Mouse (Mus musculus): ENCODE results near the gene Rnf144a. TPM values are rescaled to one million over a fixed set of nuclear protein-coding genes. Genes with fewer than 3 reads are reported as not detected.

The Rnf144a gene
- total and polyA plus RNA-seq, 2 experiments from 2014 or later: 6.8 to 9.4 TPM

DNA sequence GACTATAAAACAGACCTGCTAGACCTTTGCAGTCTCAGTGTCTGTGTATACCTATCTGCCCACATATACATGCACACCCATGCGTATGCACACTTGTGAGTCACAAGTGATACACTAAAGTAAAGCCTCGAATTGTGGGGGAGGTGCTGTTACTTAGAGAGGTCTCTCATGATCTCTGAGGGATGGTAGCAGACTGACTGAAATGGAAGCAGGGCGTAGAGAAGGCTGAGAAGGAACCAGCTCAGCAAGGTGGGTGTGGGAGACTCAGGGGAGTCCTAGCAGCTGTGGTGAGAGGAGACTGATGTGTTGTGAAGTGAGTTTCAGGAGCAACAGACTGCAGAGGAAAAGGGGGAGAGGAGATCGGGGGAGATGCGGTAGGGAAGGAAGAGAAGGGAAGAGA is 21.8 kb downstream of the Rnf144a start:
- Histone ChIP-seq H3K36me3 (replicated peaks; ENCODE audit: control insufficient read depth, insufficient read depth, low read length) (peaks cover 3% of the 10 kb centered on the region; the same call in 1 of the 2 replicates), H3K9me3 (replicated peaks; ENCODE audit: control insufficient read depth, low read length) (no peaks in the 10 kb centered on the region), H3K27me3 (ENCODE audit: control insufficient read depth, insufficient read depth, low read length) (no peaks in the 10 kb centered on the region), H3K27ac (ENCODE audit: low read depth) (no peak overlapping the region), H3K9ac (replicated peaks; ENCODE audit: low read depth, low read length) (no peak overlapping the region), H3K4me1 (ENCODE audit: control insufficient read depth, insufficient read depth) (no peaks in the 10 kb centered on the region), H3K4me3 (ENCODE audit: low read depth, low read length) (no peak overlapping the region), H3K4me2 (ENCODE audit: low read depth, low read length) (no peak overlapping the region)
- 79% methylated on average over 5 of the region's 5 CpGs for WGBS
- DNase-seq (ENCODE audit: low spot score) (no peak), ATAC-seq (ENCODE audit: insufficient read depth, low read depth) (no peak)
- TF ChIP-seq CTCF (IDR thresholded peaks at IDR 0.05; ENCODE audit: low read depth) (no peak), EP300 (IDR thresholded peaks at IDR 0.05; ENCODE audit: low read depth) (no peak)

DNA sequence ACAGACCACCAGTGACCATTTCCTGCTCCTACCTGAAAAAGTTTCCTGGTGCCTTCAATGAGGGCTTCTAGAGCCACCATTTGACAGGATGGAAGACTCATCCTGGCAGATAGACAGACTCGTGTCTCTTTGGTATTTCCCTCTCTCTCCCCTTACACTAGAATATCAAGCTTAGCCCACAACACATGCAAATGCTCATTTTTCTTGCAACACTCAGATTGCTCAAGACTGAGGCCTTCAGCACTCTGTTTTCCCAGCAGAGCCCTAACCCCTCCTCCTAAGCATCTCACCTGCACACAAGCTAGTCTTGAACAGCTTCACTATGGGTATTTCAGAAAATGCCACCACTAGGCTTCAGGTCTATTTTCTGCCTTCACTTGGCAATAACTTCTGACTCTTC is 23.9 kb downstream of the Rnf144a start:
- WGBS: 48% methylated on average over 1 of the region's 1 CpGs

DNA sequence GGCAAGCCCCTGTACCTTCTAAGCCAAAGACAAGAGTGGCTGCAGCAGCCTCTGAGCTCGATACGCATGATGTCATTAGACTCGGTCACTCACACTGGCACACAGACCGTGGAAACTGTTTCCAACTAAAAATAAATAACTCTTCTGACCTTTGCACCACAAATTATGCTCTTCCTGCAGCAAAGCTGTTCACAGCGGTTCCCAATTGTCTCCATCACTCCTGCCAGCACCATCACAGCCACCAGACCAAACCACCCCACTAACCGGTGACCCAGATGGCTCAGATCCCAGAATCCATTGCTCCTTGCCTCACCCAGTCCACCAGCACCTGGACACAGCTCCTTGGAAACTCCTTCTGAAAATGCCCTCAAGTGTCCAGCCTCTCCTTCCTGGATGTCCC is 27.5 kb downstream of the Rnf144a start:
- Histone ChIP-seq H3K4me1 (ENCODE audit: control insufficient read depth, insufficient read depth) (no peaks in the 10 kb centered on the region), H3K9me3 (replicated peaks; ENCODE audit: control insufficient read depth, low read length) (no peaks in the 10 kb centered on the region), H3K9ac (replicated peaks; ENCODE audit: low read depth, low read length) (no peak overlapping the region), H3K4me3 (ENCODE audit: low read depth, low read length) (no peak overlapping the region), H3K36me3 (replicated peaks; ENCODE audit: control insufficient read depth, insufficient read depth, low read length) (peaks cover 7% of the 10 kb centered on the region; the same call in 1 of the 2 replicates), H3K4me2 (ENCODE audit: low read depth, low read length) (no peak overlapping the region), H3K27me3 (ENCODE audit: control insufficient read depth, insufficient read depth, low read length) (no peaks in the 10 kb centered on the region), H3K27ac (ENCODE audit: low read depth) (no peak overlapping the region)
- DNase-seq (ENCODE audit: low spot score) (no peak), ATAC-seq (ENCODE audit: insufficient read depth, low read depth) (no peak)
- WGBS: 52% methylated on average over 6 of the region's 6 CpGs
- no peak for TF ChIP-seq CTCF (IDR thresholded peaks at IDR 0.05; ENCODE audit: low read depth)
- TF ChIP-seq EP300 (IDR thresholded peaks at IDR 0.05; ENCODE audit: low read depth): no peak

More for the DNA sequence above, 23.9 kb downstream of the Rnf144a start:
- Histone ChIP-seq H3K9ac (replicated peaks; ENCODE audit: low read depth, low read length) (no peak overlapping the region), H3K27ac (ENCODE audit: low read depth) (no peak overlapping the region), H3K27me3 (ENCODE audit: control insufficient read depth, insufficient read depth, low read length) (no peaks in the 10 kb centered on the region), H3K36me3 (replicated peaks; ENCODE audit: control insufficient read depth, insufficient read depth, low read length) (peaks cover 7% of the 10 kb centered on the region; the same call in 1 of the 2 replicates), H3K4me1 (ENCODE audit: control insufficient read depth, insufficient read depth) (no peaks in the 10 kb centered on the region), H3K4me3 (ENCODE audit: low read depth, low read length) (no peak overlapping the region), H3K4me2 (ENCODE audit: low read depth, low read length) (no peak overlapping the region), H3K9me3 (replicated peaks; ENCODE audit: control insufficient read depth, low read length) (no peaks in the 10 kb centered on the region)
- no peak for DNase-seq (ENCODE audit: low spot score)
- TF ChIP-seq EP300 (IDR thresholded peaks at IDR 0.05; ENCODE audit: low read depth) (no peak), CTCF (IDR thresholded peaks at IDR 0.05; ENCODE audit: low read depth) (no peak)
- no peak for ATAC-seq (ENCODE audit: insufficient read depth, low read depth)

DNA sequence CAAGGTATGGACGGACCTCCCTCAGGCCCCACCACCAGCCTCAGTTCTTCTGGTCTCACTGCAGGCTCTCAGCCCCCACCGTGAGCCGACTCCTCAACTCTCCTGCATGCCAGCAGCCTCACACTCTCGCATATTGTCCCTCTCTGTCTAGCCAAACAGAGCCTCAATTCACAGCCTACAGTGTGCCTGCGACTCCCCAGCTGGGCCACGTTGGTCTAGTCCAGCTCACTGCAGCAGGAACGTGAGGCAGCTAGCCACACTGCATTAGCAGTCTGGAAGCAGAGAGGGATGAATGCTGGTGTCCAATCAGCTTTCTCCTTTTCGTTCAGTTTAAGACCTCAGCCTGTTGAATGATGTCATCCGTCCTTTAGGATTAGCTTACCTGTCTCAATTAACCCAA is 28.1 kb downstream of the Rnf144a start:
- no peak for ATAC-seq (ENCODE audit: insufficient read depth, low read depth)
- H3K4me3 ChIP-seq (ENCODE audit: low read depth, low read length): no peak overlapping the region
- no peak for DNase-seq (ENCODE audit: low spot score)
- 71% methylated on average over 9 of the region's 9 CpGs for WGBS
- peaks cover 7% of the 10 kb centered on the region; the same call in 1 of the 2 replicates for H3K36me3 ChIP-seq (replicated peaks; ENCODE audit: control insufficient read depth, insufficient read depth, low read length)
- no peaks in the 10 kb centered on the region for H3K9me3 ChIP-seq (replicated peaks; ENCODE audit: control insufficient read depth, low read length)
- TF ChIP-seq CTCF (IDR thresholded peaks at IDR 0.05; ENCODE audit: low read depth) (no peak), EP300 (IDR thresholded peaks at IDR 0.05; ENCODE audit: low read depth) (no peak)
- no peak overlapping the region for H3K9ac ChIP-seq (replicated peaks; ENCODE audit: low read depth, low read length)
- H3K27me3 ChIP-seq (ENCODE audit: control insufficient read depth, insufficient read depth, low read length): no peaks in the 10 kb centered on the region
- no peak overlapping the region for H3K27ac ChIP-seq (ENCODE audit: low read depth)
- no peaks in the 10 kb centered on the region for H3K4me1 ChIP-seq (ENCODE audit: control insufficient read depth, insufficient read depth)
- H3K4me2 ChIP-seq (ENCODE audit: low read depth, low read length): no peak overlapping the region

DNA sequence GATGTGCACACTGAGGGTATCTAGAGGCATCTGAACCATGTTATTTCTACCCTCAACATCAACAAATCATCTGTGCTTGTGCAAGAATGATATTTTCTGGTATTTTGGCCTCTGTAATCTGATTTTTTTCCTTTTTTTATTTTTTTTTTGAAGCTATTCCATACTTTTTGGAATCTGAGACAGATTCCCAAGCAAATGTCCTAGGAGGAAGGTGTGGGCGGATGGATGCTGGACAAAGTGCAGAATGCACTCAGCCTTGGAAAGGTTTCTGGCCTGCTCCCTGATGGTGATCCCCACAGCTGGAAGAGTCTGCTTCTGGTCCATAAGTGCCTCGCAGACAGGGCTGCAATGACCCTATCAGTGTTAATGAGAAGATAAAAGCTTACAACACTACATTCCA is 28.9 kb downstream of the Rnf144a start:
- no peak overlapping the region for H3K9ac ChIP-seq (replicated peaks; ENCODE audit: low read depth, low read length)
- ATAC-seq (ENCODE audit: insufficient read depth, low read depth) (no peak), DNase-seq (ENCODE audit: low spot score) (no peak)
- no peak overlapping the region for H3K4me3 ChIP-seq (ENCODE audit: low read depth, low read length)
- no peak for TF ChIP-seq EP300 (IDR thresholded peaks at IDR 0.05; ENCODE audit: low read depth)
- TF ChIP-seq CTCF (IDR thresholded peaks at IDR 0.05; ENCODE audit: low read depth): no peak
- no peaks in the 10 kb centered on the region for H3K27me3 ChIP-seq (ENCODE audit: control insufficient read depth, insufficient read depth, low read length)
- WGBS: 50% methylated on average over 2 of the region's 2 CpGs
- no peaks in the 10 kb centered on the region for H3K4me1 ChIP-seq (ENCODE audit: control insufficient read depth, insufficient read depth)
- no peak overlapping the region for H3K27ac ChIP-seq (ENCODE audit: low read depth)
- peaks cover 7% of the 10 kb centered on the region; the same call in 1 of the 2 replicates for H3K36me3 ChIP-seq (replicated peaks; ENCODE audit: control insufficient read depth, insufficient read depth, low read length)
- no peaks in the 10 kb centered on the region for H3K9me3 ChIP-seq (replicated peaks; ENCODE audit: control insufficient read depth, low read length)
- H3K4me2 ChIP-seq (ENCODE audit: low read depth, low read length): no peak overlapping the region

DNA sequence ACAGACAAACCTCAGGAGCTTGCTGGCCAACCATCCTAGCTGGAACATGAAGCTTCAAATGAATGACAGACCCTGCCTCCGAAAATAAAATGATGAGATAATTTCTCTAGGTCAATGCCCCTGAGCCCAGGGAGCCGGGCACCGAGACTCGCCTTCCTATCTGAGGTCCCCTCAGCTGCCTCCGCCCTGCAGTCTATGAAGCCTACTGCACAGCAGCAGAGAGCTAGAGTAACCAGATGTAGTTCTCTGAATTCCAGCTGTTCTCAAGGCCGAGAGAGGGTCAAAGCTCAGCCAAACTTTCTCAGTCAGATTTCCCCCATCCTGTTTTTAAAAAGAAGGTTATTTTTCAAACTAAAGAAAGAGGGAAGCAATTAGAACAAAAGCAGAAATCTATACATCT is 29.3 kb downstream of the Rnf144a start:
- no peak overlapping the region for H3K4me2 ChIP-seq (ENCODE audit: low read depth, low read length)
- no peak for TF ChIP-seq EP300 (IDR thresholded peaks at IDR 0.05; ENCODE audit: low read depth)
- no peak for TF ChIP-seq CTCF (IDR thresholded peaks at IDR 0.05; ENCODE audit: low read depth)
- H3K27ac ChIP-seq (ENCODE audit: low read depth): no peak overlapping the region
- H3K4me3 ChIP-seq (ENCODE audit: low read depth, low read length): no peak overlapping the region
- 65% methylated on average over 6 of the region's 6 CpGs for WGBS
- H3K4me1 ChIP-seq (ENCODE audit: control insufficient read depth, insufficient read depth): no peaks in the 10 kb centered on the region
- DNase-seq (ENCODE audit: low spot score) (no peak), ATAC-seq (ENCODE audit: insufficient read depth, low read depth) (no peak)
- no peaks in the 10 kb centered on the region for H3K27me3 ChIP-seq (ENCODE audit: control insufficient read depth, insufficient read depth, low read length)
- H3K9me3 ChIP-seq (replicated peaks; ENCODE audit: control insufficient read depth, low read length): no peaks in the 10 kb centered on the region
- no peak overlapping the region for H3K9ac ChIP-seq (replicated peaks; ENCODE audit: low read depth, low read length)
- peaks cover 7% of the 10 kb centered on the region; the same call in 1 of the 2 replicates for H3K36me3 ChIP-seq (replicated peaks; ENCODE audit: control insufficient read depth, insufficient read depth, low read length)
